Mouse (Mus musculus) liver, embryonic 14.5 days (tissue): Measurements from ENCODE around the gene Aoc1.

Experiments
- CTCF ChIP-seq: IDR thresholded peaks from 2 replicates; pipeline ENCODE4 v1.5.1; 2016; ENCODE audit warnings: antibody characterized with exemption, low read depth, control low read depth
- EP300 ChIP-seq: IDR thresholded peaks from 2 replicates; pipeline ENCODE4 v1.6.1; 2016; ENCODE audit warnings: antibody characterized with exemption, low read depth

GRCm38 (mm10) chr6:48909229-48909628, 36.5 kb downstream of the Aoc1 start:
- TF ChIP-seq EP300 (no peak), CTCF (no peak)
